Mouse (Mus musculus): ENCODE data around the gene Sdk1. TPM values are rescaled to one million over a fixed set of nuclear protein-coding genes. Genes with fewer than 3 reads are reported as not detected.

The Sdk1 gene
- total and polyA plus RNA-seq, 3 experiments, result not detected

DNA sequence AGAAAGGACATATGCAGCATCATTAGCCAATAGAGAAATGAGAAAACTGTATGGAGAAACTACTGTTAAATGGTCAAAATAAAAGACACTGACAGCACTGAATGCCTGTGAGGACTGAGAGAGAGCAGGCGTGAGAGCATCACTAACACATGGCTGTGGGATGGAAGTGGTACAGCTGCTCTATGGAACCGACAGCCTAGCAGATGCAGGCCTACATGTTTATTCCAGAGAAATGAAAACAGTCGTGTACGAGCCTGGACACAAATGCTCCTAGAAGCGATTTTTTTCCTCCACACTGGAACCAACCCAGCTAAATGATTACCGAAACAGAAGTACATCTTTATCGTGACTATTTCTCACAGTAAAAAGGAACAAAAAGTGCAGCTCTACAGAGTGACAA, 54.0 kb downstream of the Sdk1 start:
- H3K4me3 ChIP-seq (ENCODE audit: control insufficient read depth in 1 of 2, insufficient read depth in 1 of 2, low read depth in 2 of 2, low read length in 2 of 2), result no peak overlapping the region
- no peak overlapping the region for H3K27ac ChIP-seq (ENCODE audit: control insufficient read depth, low read depth, low read length)
- H3K9ac ChIP-seq (ENCODE audit: control insufficient read depth, low read depth, low read length, poor library complexity, severe bottlenecking), result no peak overlapping the region
- H3K9me3 ChIP-seq (replicated peaks; ENCODE audit: insufficient read depth, low read length), result no peaks in the 10 kb centered on the region
- TF ChIP-seq SIN3A (IDR thresholded peaks at IDR 0.05; ENCODE audit: low read length), result no peak
- TF ChIP-seq RCOR1 (IDR thresholded peaks at IDR 0.05; ENCODE audit: low read depth, low read length), result no peak
- TF ChIP-seq ZC3H11A (IDR thresholded peaks at IDR 0.05; ENCODE audit: low read depth, low read length), result no peak
- TF ChIP-seq ZNF384 (IDR thresholded peaks at IDR 0.05; ENCODE audit: low read depth, low read length), result no peak
- no peak for TF ChIP-seq MYC (IDR thresholded peaks at IDR 0.05; ENCODE audit: low read depth, low read length)
- no peak for TF ChIP-seq HCFC1 (IDR thresholded peaks at IDR 0.05; ENCODE audit: low read depth, low read length)
- TF ChIP-seq CTCF (IDR thresholded peaks at IDR 0.05 in 2 of 3, conservative IDR thresholded peaks at IDR 0.05 in 1 of 3; ENCODE audit: control insufficient read depth in 1 of 3, insufficient read depth in 1 of 3, low read depth in 2 of 3, low read length in 3 of 3, poor library complexity in 1 of 3, severe bottlenecking in 1 of 3), result no peak
- no peak for TF ChIP-seq CHD1 (IDR thresholded peaks at IDR 0.05; ENCODE audit: low read depth, low read length)
- TF ChIP-seq KAT2A (conservative IDR thresholded peaks at IDR 0.05; ENCODE audit: low read depth, low read length), result no peak
- no peak for TF ChIP-seq TCF12 (IDR thresholded peaks at IDR 0.05; ENCODE audit: low read depth, low read length)
- TF ChIP-seq TBP (IDR thresholded peaks at IDR 0.05; ENCODE audit: low read depth, low read length), result no peak
- TF ChIP-seq POLR2AphosphoS5 (IDR thresholded peaks at IDR 0.05; ENCODE audit: borderline replicate concordance, low read depth, low read length), result no peak
- TF ChIP-seq E2F4 (IDR thresholded peaks at IDR 0.05; ENCODE audit: borderline replicate concordance, low read depth, low read length), result no peak
- H3K36me3 ChIP-seq (ENCODE audit: control insufficient read depth in 1 of 2, insufficient read depth in 2 of 2, low read length in 2 of 2), result no peaks in the 10 kb centered on the region
- DNase-seq (ENCODE audit: low read depth, low spot score), result no peak
- no peaks in the 10 kb centered on the region for H3K27me3 ChIP-seq (ENCODE audit: control insufficient read depth in 1 of 2, insufficient read depth in 2 of 2, low read length in 2 of 2)
- no peaks in the 10 kb centered on the region for H3K79me2 ChIP-seq (ENCODE audit: control insufficient read depth, insufficient read depth, low read length, poor library complexity)
- H3K4me1 ChIP-seq (ENCODE audit: control insufficient read depth in 1 of 2, insufficient read depth in 2 of 2, low read length in 2 of 2), result no peaks in the 10 kb centered on the region

- H3K9ac ChIP-seq (ENCODE audit: control insufficient read depth, low read depth, low read length, poor library complexity, severe bottlenecking), result no peak overlapping the region
- H3K27ac ChIP-seq (ENCODE audit: control insufficient read depth, low read depth, low read length), result no peak overlapping the region
- no peaks in the 10 kb centered on the region for H3K9me3 ChIP-seq (replicated peaks; ENCODE audit: insufficient read depth, low read length)
- H3K79me2 ChIP-seq (ENCODE audit: control insufficient read depth, insufficient read depth, low read length, poor library complexity), result no peaks in the 10 kb centered on the region
- no peaks in the 10 kb centered on the region; a peak in 2 of 4 replicates for H3K36me3 ChIP-seq (ENCODE audit: control insufficient read depth in 1 of 2, insufficient read depth in 2 of 2, low read length in 2 of 2)
- peaks cover 0 to 2% of the 10 kb centered on the region in 2 experiments; a peak in 1 of 4 replicates for H3K4me1 ChIP-seq (ENCODE audit: control insufficient read depth in 1 of 2, insufficient read depth in 2 of 2, low read length in 2 of 2)
- TF ChIP-seq ETS1 (IDR thresholded peaks at IDR 0.05; ENCODE audit: low read depth, low read length) (peak; percentile 64; the same call in 1 of the 2 replicates), USF1 (IDR thresholded peaks at IDR 0.05; ENCODE audit: low read depth, low read length) (no peak), UBTF (IDR thresholded peaks at IDR 0.05; ENCODE audit: borderline replicate concordance, insufficient read depth, low read depth, low read length) (no peak), ZNF384 (IDR thresholded peaks at IDR 0.05; ENCODE audit: low read depth, low read length) (peak; percentile 90), ELF1 (IDR thresholded peaks at IDR 0.05; ENCODE audit: low read depth, low read length) (no peak), HCFC1 (IDR thresholded peaks at IDR 0.05; ENCODE audit: low read depth, low read length) (0 out of 2 replicates have a peak, but pooled peaks have one; percentile 17), TCF12 (IDR thresholded peaks at IDR 0.05; ENCODE audit: low read depth, low read length) (peak; percentile 88), MXI1 (IDR thresholded peaks at IDR 0.05; ENCODE audit: low read depth, low read length) (peak; percentile 33; the same call in 1 of the 2 replicates), EP300 (IDR thresholded peaks at IDR 0.05; ENCODE audit: low read depth in 1 of 2, low read length in 2 of 2) (peak; percentile 61 to 82), NRF1 (IDR thresholded peaks at IDR 0.05; ENCODE audit: insufficient read depth, low read depth, low read length, poor library complexity, severe bottlenecking) (no peak), RCOR1 (IDR thresholded peaks at IDR 0.05; ENCODE audit: low read depth, low read length) (peak; percentile 81), MYC (IDR thresholded peaks at IDR 0.05; ENCODE audit: low read depth, low read length) (no peak), CHD1 (IDR thresholded peaks at IDR 0.05; ENCODE audit: low read depth, low read length) (no peak), SIN3A (IDR thresholded peaks at IDR 0.05; ENCODE audit: low read length) (peak; percentile 21; the same call in 1 of the 2 replicates), GATA1 (IDR thresholded peaks at IDR 0.05; ENCODE audit: low read depth, low read length) (peak; percentile 79), MEF2A (IDR thresholded peaks at IDR 0.05; ENCODE audit: extremely low read depth, insufficient replicate concordance, low read depth, low read length, poor library complexity, severe bottlenecking) (0 out of 2 replicates have a peak, but pooled peaks have one; percentile 7), MAFK (IDR thresholded peaks at IDR 0.05; ENCODE audit: borderline replicate concordance, low read depth, low read length) (0 out of 2 replicates have a peak, but pooled peaks have one; percentile 8)
- no peaks in the 10 kb centered on the region for H3K27me3 ChIP-seq (ENCODE audit: control insufficient read depth in 1 of 2, insufficient read depth in 2 of 2, low read length in 2 of 2)
- no peak overlapping the region for H3K4me3 ChIP-seq (ENCODE audit: control insufficient read depth in 1 of 2, insufficient read depth in 1 of 2, low read depth in 2 of 2, low read length in 2 of 2)
- peak; percentile 55 for DNase-seq (ENCODE audit: low read depth, low spot score)
Observed at GRCm38 (mm10) chr5:141302287-141302694, 61.0 kb downstream of the Sdk1 start.

Measured in MEL (cell line).